Mouse (Mus musculus) spleen, adult 2 months (tissue): ENCODE results near the gene Gm20388.

Experiments used
- CTCF ChIP-seq: fragments of 200-500 bp; IDR thresholded peaks from 2 replicates; pipeline ENCODE4 v1.5.1; 2011; ENCODE audit warnings: mild to moderate bottlenecking, inconsistent platforms; ENCODE audit not compliant: insufficient read depth, insufficient read length, insufficient replicate concordance; ENCODE audit errors: extremely low read depth
- POLR2A ChIP-seq: fragments of 200-500 bp; IDR thresholded peaks from 2 replicates; pipeline ENCODE4 v1.6.1; 2011; ENCODE audit warnings: low read depth, low read length, inconsistent platforms

DNA sequence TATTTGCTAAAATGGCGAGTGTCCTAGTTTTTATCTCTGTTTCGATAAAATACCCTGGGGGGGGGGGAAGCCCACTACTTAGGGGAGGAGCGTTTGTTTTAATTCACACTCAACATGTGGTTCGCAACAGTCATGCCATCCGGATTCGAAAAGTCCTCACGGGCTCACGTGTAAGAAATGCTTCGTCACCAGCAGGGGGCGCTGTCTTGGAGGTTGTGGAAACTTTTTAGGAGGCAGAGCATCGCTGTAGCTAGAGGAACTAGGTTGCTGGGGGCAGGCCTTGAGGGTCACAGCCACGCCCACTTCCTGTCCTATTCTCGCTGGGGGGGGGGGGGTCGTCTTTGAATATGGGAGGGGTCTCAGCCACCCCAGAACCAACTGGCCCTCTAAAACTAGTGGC, 1514.0 kb downstream of the Gm20388 start:
- TF ChIP-seq POLR2A (no peak), CTCF (peak; percentile 28; the same call in 1 of the 2 replicates)
